Mouse (Mus musculus) ES-CJ7 (cell line): ENCODE results near the gene Tulp1.
"Not testable (repeated sequence)": the region's sequence is repeated elsewhere in the genome, so short reads cannot be mapped to it uniquely, and the experiment has no call there.

Source experiments
- DNase-seq: peaks from one replicate; pipeline ENCODE4 v3.0.0; 2011; ENCODE audit warnings: low read depth, low spot score

Gene Tulp1

GRCm38 (mm10) chr17:28365122-28365521, at the start of gene Tulp1:
Gene Tulp1 (minus strand): TSS chr17:28365222.
- no peak for DNase-seq

- DNase-seq: no peak
Measured at GRCm38 (mm10) chr17:28411381-28411960, 46.4 kb upstream of the Tulp1 start.

GRCm38 (mm10) chr17:28410731-28411130, 45.7 kb upstream of the Tulp1 start:
- no peak for DNase-seq

GRCm38 (mm10) chr17:28408251-28408918, 43.4 kb upstream of the Tulp1 start:
- DNase-seq: no peak

- peak; percentile 88 for DNase-seq
Measured at GRCm38 (mm10) chr17:28407418-28408250, 42.6 kb upstream of the Tulp1 start.

- DNase-seq: no peak
Measured at GRCm38 (mm10) chr17:28406471-28406870, 41.4 kb upstream of the Tulp1 start.

GRCm38 (mm10) chr17:28404745-28405144, 39.7 kb upstream of the Tulp1 start:
- DNase-seq: not testable (repeated sequence)

- peak; percentile 59 for DNase-seq
Measured at GRCm38 (mm10) chr17:28404301-28404700, 39.3 kb upstream of the Tulp1 start.

GRCm38 (mm10) chr17:28394994-28395393, 30.0 kb upstream of the Tulp1 start:
- DNase-seq: no peak

- DNase-seq: no peak
Measured at GRCm38 (mm10) chr17:28394051-28394765, 29.2 kb upstream of the Tulp1 start.

GRCm38 (mm10) chr17:28391568-28392432, 26.8 kb upstream of the Tulp1 start:
- DNase-seq: no peak

- no peak for DNase-seq
Measured at GRCm38 (mm10) chr17:28388534-28388933, 23.5 kb upstream of the Tulp1 start.

- peak; percentile 94 for DNase-seq
Measured at GRCm38 (mm10) chr17:28386150-28386905, 21.3 kb upstream of the Tulp1 start.

- DNase-seq: peak; percentile 86
Measured at GRCm38 (mm10) chr17:28384298-28384697, 19.3 kb upstream of the Tulp1 start.

- no peak for DNase-seq
Measured at GRCm38 (mm10) chr17:28380255-28380654, 15.2 kb upstream of the Tulp1 start.

GRCm38 (mm10) chr17:28375592-28376061, 10.6 kb upstream of the Tulp1 start:
- DNase-seq: peak; percentile 67

GRCm38 (mm10) chr17:28374494-28374893, 9.5 kb upstream of the Tulp1 start:
- peak; percentile 55 for DNase-seq

- peak; percentile 86 for DNase-seq
Measured at GRCm38 (mm10) chr17:28373821-28374220, 8.8 kb upstream of the Tulp1 start.

- no peak for DNase-seq
Measured at GRCm38 (mm10) chr17:28371941-28372340, 6.9 kb upstream of the Tulp1 start.

GRCm38 (mm10) chr17:28371286-28371685, 6.3 kb upstream of the Tulp1 start:
- no peak for DNase-seq
